Mouse (Mus musculus): ENCODE results near the gene Cox4i1.

GRCm38 (mm10) chr8:120709176-120709575 is 41.2 kb downstream of the Cox4i1 start:
- TF ChIP-seq CTCF (IDR thresholded peaks at IDR 0.05) (no peak), POLR2A (IDR thresholded peaks at IDR 0.05; ENCODE audit: insufficient read depth, low read depth, low read length) (no peak)
